Mouse (Mus musculus) liver, adult 2 months (tissue): Measurements from ENCODE around the gene R3hcc1l. TPM values are rescaled to one million over a fixed set of nuclear protein-coding genes. Genes with fewer than 3 reads are reported as not detected.

Source experiments
- DNase-seq: peaks from one replicate; pipeline ENCODE4 v3.0.0-alpha.2; 2011; ENCODE audit warnings: low read depth, low spot score; ENCODE audit errors: extremely low read depth
- H3K27ac ChIP-seq: fragments of 200-500 bp; replicated peaks from 2 replicates; pipeline ENCODE4 v1.5.1; 2012; ENCODE audit warnings: low read depth, mild to moderate bottlenecking, control low read depth, inconsistent platforms, low read length; ENCODE audit not compliant: insufficient read depth
- H3K27me3 ChIP-seq: fragments of 200-500 bp; 2 replicates; pipeline ENCODE4 v1.6.1; 2012; ENCODE audit warnings: mild to moderate bottlenecking, moderate library complexity, low read length, inconsistent platforms; ENCODE audit not compliant: control insufficient read depth, insufficient read depth
- H3K36me3 ChIP-seq: fragments of 200-500 bp; 2 replicates; pipeline ENCODE4 v1.6.1; 2012; ENCODE audit warnings: low read length, inconsistent platforms; ENCODE audit not compliant: control insufficient read depth, insufficient read depth
- H3K4me1 ChIP-seq: fragments of 200-500 bp; 2 replicates; pipeline ENCODE4 v1.6.1; 2011; ENCODE audit warnings: low read length; ENCODE audit not compliant: control insufficient read depth, insufficient read depth
- H3K4me3 ChIP-seq: fragments of 200-500 bp; 2 replicates; pipeline ENCODE4 v1.5.1; 2011; ENCODE audit warnings: low read depth, mild to moderate bottlenecking, control low read depth, low read length, moderate library complexity; ENCODE audit not compliant: insufficient read depth
- H3K79me2 ChIP-seq: fragments of 200-500 bp; 2 replicates; pipeline ENCODE4 v1.6.1; 2012; ENCODE audit warnings: inconsistent platforms, mild to moderate bottlenecking, low read length, moderate library complexity; ENCODE audit not compliant: control insufficient read depth, insufficient read depth
- H3K9ac ChIP-seq: fragments of 200-500 bp; 2 replicates; pipeline ENCODE4 v1.6.1; 2012; ENCODE audit warnings: low read depth, mild to moderate bottlenecking, control low read depth, inconsistent platforms, low read length
- CTCF ChIP-seq: fragments of 200-500 bp; IDR thresholded peaks from 2 replicates; pipeline ENCODE4 v1.5.1; 2011; ENCODE audit warnings: low read depth, low read length, control low read depth
- POLR2A ChIP-seq: fragments of 200-500 bp; IDR thresholded peaks from 2 replicates; pipeline ENCODE4 v1.6.1; 2011; ENCODE audit warnings: low read length, control low read depth; ENCODE audit not compliant: insufficient read depth; ENCODE audit errors: extremely low read depth
- WGBS: fragments of 180-500 bp; shearing (Covaris S2); methylation state at CpG from one replicate; pipeline ENCODE4 v1.1.7; 2018; 5-methylcytosine and 5-hydroxymethylcytosine counted together
- polyA plus RNA-seq: library from polyadenylated mRNA; depleted of rRNA; stranded (reverse); fragments of >200 nt; gene quantifications from 2 replicates; pipeline ENCODE4 v1.2.3, GENCODE M21; 2012
- total RNA-seq: library from RNA; depleted of rRNA; stranded (reverse); fragments of >200 nt; gene quantifications from 2 replicates; pipeline ENCODE4 v1.2.3, GENCODE M21; 2014

Gene R3hcc1l
- total and polyA plus RNA-seq, 2 experiments = 2.4 to 14.7 TPM

- WGBS = 88% methylated on average over 8 of the region's 8 CpGs
- H3K4me3 ChIP-seq = no peak overlapping the region
- H3K79me2 ChIP-seq = peaks cover 7% of the 10 kb centered on the region; the same call in 1 of the 2 replicates
- H3K4me1 ChIP-seq = peaks cover 17% of the 10 kb centered on the region; the same call in 1 of the 2 replicates
- DNase-seq = no peak
- no peaks in the 10 kb centered on the region for H3K36me3 ChIP-seq
- no peak for TF ChIP-seq POLR2A
- no peak for TF ChIP-seq CTCF
- H3K27me3 ChIP-seq = no peaks in the 10 kb centered on the region
- no peak overlapping the region for H3K27ac ChIP-seq
- no peak overlapping the region for H3K9ac ChIP-seq
Measured at GRCm38 (mm10) chr19:42515656-42516055, 2.9 kb upstream of the R3hcc1l start.

GRCm38 (mm10) chr19:42516121-42516520 is 2.4 kb upstream of the R3hcc1l start:
- DNase-seq = no peak
- TF ChIP-seq POLR2A (no peak), CTCF (no peak)
- no peaks in the 10 kb centered on the region for H3K27me3 ChIP-seq
- no peak overlapping the region for H3K27ac ChIP-seq
- H3K79me2 ChIP-seq = peaks cover 9% of the 10 kb centered on the region; the same call in 1 of the 2 replicates
- H3K4me1 ChIP-seq = peaks cover 16% of the 10 kb centered on the region; the same call in 1 of the 2 replicates
- no peak overlapping the region for H3K9ac ChIP-seq
- H3K4me3 ChIP-seq = no peak overlapping the region
- H3K36me3 ChIP-seq = no peaks in the 10 kb centered on the region
- 89% methylated on average over 8 of the region's 8 CpGs for WGBS

GRCm38 (mm10) chr19:42517957-42518619 is 471 bp upstream of the R3hcc1l start:
- TF ChIP-seq POLR2A (no peak), CTCF (no peak)
- no peak for DNase-seq
- Histone ChIP-seq H3K27me3 (no peaks in the 10 kb centered on the region), H3K4me1 (peaks cover 12% of the 10 kb centered on the region; the same call in 1 of the 2 replicates), H3K4me3 (peak overlapping the region; percentile 76), H3K27ac (no peak overlapping the region), H3K79me2 (peaks cover 14% of the 10 kb centered on the region; the same call in 1 of the 2 replicates), H3K9ac (peak overlapping the region; percentile 47), H3K36me3 (no peaks in the 10 kb centered on the region)
- 27% methylated on average over 24 of the region's 24 CpGs for WGBS

- peak overlapping the region; percentile 76; the same call in 1 of the 2 replicates for H3K4me3 ChIP-seq
- no peaks in the 10 kb centered on the region for H3K27me3 ChIP-seq
- H3K27ac ChIP-seq = no peak overlapping the region
- peak; percentile 60 for DNase-seq
- H3K79me2 ChIP-seq = peaks cover 23% of the 10 kb centered on the region; the same call in 1 of the 2 replicates
- H3K4me1 ChIP-seq = peaks cover 14% of the 10 kb centered on the region
- no peaks in the 10 kb centered on the region for H3K36me3 ChIP-seq
- H3K9ac ChIP-seq = 0 out of 2 replicates have a peak overlapping the region, but pooled peaks have one; percentile 0
- WGBS = 27% methylated on average over 9 of the region's 9 CpGs
- TF ChIP-seq POLR2A (no peak), CTCF (no peak)
Measured at GRCm38 (mm10) chr19:42519760-42520159, 1.2 kb downstream of the R3hcc1l start.

- no peak overlapping the region for H3K27ac ChIP-seq
- peaks cover 25% of the 10 kb centered on the region for H3K79me2 ChIP-seq
- H3K4me1 ChIP-seq = peaks cover 14% of the 10 kb centered on the region
- H3K4me3 ChIP-seq = no peak overlapping the region
- no peak for DNase-seq
- WGBS = 66% methylated on average over 2 of the region's 2 CpGs
- H3K27me3 ChIP-seq = no peaks in the 10 kb centered on the region
- no peaks in the 10 kb centered on the region for H3K36me3 ChIP-seq
- H3K9ac ChIP-seq = no peak overlapping the region
- TF ChIP-seq POLR2A = no peak
Measured at GRCm38 (mm10) chr19:42524703-42525102, 6.1 kb downstream of the R3hcc1l start.

GRCm38 (mm10) chr19:42529992-42530437 is 11.5 kb downstream of the R3hcc1l start:
- Histone ChIP-seq H3K36me3 (no peaks in the 10 kb centered on the region), H3K27ac (peak overlapping the region; percentile 66), H3K9ac (no peak overlapping the region), H3K27me3 (no peaks in the 10 kb centered on the region), H3K4me3 (no peak overlapping the region), H3K79me2 (peaks cover 20% of the 10 kb centered on the region), H3K4me1 (peaks cover 18% of the 10 kb centered on the region)
- no peak for TF ChIP-seq CTCF
- TF ChIP-seq POLR2A = no peak
- DNase-seq = peak; percentile 96
- 5% methylated on average over 9 of the region's 9 CpGs for WGBS
